Mouse (Mus musculus) testis, adult 2 months (tissue): ENCODE measurements around the gene Mettl26.

Experiments
- CTCF ChIP-seq: fragments of 200-500 bp; IDR thresholded peaks from 2 replicates; pipeline ENCODE4 v1.5.1; 2012; ENCODE audit warnings: low read depth, mild to moderate bottlenecking, inconsistent platforms, low read length, moderate library complexity; ENCODE audit not compliant: control insufficient read depth, insufficient read depth, insufficient replicate concordance
- POLR2A ChIP-seq: fragments of 200-500 bp; IDR thresholded peaks from 2 replicates; pipeline ENCODE4 v1.6.1; 2012; ENCODE audit warnings: low read depth, mild to moderate bottlenecking, inconsistent platforms, low read length, moderate library complexity; ENCODE audit not compliant: control insufficient read depth

DNA sequence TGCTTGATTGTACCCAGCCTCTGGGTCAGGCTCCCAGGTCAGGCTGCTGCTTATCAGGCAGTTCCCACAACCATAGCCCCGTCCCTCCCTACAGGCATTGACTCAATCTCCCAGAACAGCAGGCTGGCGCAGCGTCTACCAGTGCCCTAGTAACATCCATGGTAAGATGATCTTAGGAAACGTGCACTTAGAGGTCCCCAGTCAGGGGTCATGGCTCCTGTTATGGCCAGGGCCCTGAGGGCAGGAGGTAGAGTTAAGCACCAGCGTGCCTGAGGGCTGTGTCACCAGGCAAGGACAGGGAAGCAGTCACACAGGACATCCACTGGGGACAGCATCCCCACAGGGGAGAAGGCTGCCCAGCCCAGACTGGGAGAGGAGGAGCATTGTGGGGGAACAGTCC lies 7.4 kb downstream of the Mettl26 start:
- no peak for TF ChIP-seq CTCF
- TF ChIP-seq POLR2A, result no peak
